Mouse (Mus musculus): ENCODE results near the gene Tomm22.

Gene Tomm22

DNA sequence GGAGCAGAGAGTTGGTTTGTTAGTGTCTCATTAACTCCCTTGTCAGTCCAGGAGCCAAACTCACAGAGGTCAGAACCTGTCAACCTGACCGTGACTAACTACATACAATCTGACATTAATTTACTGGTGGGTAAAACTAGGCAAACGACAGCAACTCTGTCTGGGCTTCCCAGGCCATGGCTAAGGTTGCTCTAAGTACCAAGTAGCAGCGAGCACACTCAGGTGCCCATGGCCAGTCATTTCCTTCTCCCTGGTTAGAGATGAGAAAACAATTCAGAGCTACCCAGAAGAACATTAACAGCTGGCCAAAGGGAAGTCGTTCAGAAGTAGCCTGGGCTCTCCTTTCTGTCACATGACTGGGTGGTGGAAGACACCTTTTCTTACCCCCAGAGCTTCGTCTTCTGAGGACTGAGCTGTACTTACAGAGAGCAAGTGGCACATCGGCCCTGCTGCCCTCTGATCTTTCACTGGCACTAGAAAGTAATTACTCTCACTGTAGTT is 14.5 kb downstream of the Tomm22 start:
- DNase-seq (ENCODE audit: low read depth, low spot score): no peak

DNA sequence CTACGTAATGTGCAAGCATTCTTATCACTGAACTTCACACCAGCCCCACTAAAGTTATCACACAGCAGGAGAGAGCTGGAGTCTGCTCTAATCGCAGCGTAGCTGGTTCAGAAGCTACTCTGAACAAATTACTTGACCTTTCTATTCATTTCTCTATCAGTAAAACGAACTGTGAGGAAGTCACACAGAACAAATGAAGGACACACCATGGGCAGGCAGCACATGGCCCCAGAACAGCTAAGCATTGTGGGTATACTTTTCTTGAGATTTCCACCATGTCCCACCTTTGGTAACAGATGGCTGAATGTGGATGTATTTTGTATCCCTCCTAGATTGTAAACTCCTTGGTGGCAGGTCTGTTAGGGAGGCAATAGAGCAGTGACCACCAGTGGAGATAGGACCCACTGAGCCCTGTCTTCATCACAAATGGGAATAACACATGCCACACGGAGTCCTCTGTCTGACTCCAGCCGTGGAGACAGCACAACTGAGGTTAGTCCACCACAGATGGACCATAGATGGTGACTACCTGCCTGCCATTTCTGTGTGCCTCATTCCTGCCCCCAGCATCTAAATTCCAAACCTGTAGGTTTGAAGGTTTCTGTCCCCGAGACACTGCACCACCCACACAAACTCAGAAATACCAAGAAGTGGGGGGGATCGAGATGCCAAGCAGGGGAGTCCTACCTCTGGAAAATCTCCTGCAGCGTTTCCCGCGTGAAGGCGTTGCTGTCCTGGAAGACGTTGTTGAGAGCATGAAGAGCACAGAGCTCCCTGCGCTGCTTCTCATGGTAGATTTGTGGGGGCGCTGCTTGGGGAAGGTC is 15.6 kb downstream of the Tomm22 start:
- DNase-seq (ENCODE audit: low read depth, low spot score): no peak

DNA sequence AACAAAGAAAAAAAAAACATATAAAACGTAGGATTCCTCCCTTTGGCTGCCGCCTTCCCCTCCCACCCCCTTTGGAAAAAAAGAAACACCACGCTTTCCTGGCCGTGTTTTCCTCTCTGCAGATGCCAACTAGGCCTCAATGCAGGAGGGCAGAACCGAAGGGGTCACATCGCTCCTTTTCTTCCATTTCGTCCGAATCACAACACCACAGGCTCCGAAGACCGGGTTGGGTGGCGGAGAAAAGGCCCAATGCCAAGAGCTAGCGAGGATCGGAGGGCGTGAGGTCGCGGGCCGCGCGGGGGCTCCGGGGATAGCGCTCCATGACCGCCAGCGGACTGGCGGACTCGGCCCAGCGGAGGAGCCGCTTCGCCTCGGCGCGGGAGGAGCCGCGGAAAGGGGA is 16.5 kb downstream of the Tomm22 start:
- DNase-seq (ENCODE audit: low read depth, low spot score): peak; percentile 16

DNA sequence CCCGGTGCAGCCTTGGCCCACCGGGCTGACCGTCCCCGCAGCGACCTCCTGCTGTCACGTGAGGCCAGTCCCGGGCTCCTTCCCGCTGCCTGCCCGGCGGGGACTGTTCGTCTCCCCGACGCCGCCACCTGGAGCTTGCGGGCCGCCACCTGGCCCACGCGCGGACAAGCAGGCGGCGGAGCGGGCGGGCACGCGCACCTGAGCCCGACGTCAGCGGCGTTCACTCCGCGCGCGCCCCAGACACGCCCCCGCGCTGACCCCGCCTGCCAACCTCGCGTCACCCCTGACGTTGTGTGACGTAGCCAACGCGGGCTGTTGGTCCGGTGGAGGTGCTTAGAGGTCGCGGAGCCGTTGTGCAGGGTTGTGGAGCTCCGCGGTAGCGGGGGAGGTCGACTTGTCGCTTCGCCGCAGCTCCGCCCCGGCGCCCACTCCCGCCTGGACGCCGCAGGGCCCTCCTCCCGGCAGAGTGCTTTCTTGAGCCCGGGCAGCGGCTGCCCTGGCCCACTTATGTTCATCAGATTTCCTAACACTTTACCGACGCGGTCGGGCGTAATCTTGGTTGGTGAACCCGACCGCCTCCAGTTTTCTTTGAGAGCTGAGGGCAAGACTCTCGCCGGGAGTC is 17.1 kb downstream of the Tomm22 start, which contains the start of gene Josd1:
Gene Josd1, minus strand, starts transcription at position 274 of the 622 bp plus-strand sequence.
- peak; percentile 90 for DNase-seq (ENCODE audit: low read depth, low spot score)

DNA sequence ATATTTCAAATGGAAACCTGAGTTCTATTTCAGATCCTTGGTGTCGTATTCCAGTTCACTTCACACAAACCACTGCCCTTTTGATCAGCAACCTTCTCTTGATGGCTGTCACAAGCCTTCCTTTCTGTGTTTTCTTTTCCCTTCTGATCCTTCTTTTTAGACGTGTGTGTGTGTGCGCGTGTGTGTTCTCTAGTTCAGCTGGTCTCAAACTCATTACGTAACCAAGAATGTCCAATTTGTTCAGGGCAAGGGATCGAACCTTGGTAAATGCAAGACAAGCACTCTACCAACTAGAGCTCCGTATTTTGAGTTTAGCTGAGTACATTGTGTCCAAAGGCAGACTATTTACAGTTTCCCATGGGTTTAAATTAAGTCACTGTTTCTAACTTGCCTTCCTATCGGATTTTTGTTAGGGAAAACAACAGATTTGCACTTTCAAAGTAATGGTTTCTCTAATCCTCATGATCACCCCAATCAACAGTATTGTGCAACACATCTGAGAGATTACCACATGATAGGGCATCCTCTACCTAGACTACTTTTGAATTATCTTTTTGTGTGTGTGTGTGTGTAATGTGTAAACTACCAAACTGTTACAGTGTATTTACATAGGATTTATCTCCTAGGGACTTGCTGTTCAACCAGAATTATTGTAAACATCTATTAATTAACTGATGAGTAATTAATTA is 17.8 kb downstream of the Tomm22 start:
- DNase-seq (ENCODE audit: low read depth, low spot score): no peak

DNA sequence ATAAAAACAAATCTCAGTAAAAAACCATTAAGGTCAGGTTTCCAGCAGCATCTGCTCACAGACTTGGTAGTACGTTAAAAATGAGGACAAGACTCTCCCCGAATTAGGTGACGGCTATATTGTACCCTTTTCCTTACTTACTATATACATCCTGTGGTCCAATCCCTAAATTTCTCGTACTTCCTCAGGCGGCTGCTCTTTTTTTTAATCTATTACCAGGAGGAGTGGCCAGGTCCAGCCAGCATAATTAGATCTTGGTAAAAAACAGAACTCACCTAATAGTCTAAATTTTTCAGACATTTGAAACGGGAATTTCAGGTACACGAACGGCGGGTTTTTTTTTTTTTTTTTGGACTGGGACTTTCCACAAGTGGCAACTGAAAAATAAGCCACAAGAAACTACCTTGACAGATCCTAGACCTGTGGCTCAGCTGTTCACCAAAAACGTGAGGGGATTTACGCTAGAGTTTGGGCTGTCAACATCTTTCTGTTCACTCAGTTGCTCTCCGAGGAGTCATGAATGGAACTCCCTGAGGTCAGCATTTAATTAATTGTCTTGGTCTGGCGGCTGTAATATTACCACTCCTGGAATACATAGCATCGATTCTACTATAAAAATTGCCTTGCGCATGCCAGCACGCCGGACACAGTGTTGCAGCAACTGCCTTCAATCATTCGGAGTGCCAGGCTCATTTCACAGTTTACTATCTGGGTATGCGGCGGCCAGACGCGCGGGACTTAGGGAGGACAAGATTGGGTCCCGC is 19.2 kb downstream of the Tomm22 start:
- DNase-seq (ENCODE audit: low read depth, low spot score): no peak

DNA sequence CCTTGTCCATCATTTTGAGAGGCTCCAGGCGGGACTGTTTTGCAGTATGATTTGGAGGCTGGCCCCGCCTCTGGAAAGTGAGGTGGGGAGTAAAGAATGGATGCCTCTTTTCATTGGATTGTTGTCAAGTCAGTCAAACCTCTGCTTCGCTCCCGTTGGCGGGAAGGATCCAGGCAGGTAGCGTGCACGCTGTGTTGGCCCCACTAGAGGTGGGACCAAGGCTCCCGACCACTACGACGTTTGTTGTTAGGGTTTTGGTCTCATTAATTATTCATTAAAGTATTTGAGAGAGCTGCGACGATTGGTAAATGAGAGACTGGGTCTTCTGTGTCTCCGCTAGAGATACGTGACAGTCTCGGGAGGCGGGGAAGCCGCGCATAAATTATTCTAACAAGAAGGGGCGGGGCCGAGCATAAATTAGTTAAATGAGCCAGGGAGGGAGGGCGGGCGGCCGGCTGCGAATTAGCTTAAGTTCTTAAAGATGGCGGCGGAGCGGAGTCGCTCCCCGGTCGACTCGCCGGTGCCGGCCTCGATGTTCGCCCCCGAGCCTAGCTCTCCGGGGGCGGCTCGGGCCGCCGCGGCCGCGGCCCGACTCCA is 19.9 kb downstream of the Tomm22 start, which contains the start of gene Gtpbp1:
Gene Gtpbp1, plus strand, starts transcription at position 420 of the 597 bp plus-strand sequence.
- DNase-seq (ENCODE audit: low read depth, low spot score): peak; percentile 98

DNA sequence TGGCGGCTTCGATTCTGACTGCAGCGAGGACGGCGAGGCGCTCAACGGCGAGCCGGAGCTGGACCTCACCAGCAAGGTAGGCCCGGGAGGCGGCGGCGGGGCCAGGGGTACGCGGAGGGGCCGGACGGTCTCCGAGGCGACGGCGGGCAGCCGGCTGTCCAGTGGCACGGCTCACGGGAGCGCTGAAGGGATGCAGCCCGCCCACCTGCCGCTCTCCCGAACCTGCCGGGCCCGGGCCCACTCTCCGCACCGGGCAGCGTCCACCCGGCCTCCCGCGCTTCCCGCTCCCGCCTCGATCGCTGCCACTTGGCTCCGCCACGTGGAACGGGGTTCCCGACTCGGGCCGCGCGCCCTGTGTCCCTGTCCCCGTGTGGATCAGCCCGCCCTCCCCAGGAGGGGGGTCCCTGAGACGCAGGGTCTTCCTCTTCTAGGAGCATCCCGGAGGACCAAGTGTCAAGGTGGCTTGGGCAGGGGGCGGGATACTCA is 20.4 kb downstream of the Tomm22 start:
- no peak for DNase-seq (ENCODE audit: low read depth, low spot score)

DNA sequence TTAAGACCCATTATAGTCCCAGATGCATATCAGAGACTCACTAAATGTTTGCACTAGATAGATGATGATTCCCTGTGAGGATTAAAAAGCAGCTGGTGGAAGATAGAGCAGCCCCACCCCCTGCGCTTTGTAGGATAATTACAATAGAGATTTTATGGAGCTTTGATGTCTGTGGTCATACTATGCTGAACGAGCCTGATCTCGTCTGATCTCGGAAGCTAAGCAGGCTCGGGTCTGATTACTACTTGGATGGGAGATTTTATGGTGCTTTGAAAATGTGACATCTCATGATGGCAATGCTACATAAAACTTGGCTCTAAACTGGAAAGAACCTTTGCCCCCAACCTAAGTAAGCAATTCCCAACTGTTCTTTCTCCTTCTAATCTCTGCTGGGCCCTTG is 21.7 kb downstream of the Tomm22 start:
- no peak for DNase-seq (ENCODE audit: low read depth, low spot score)

DNA sequence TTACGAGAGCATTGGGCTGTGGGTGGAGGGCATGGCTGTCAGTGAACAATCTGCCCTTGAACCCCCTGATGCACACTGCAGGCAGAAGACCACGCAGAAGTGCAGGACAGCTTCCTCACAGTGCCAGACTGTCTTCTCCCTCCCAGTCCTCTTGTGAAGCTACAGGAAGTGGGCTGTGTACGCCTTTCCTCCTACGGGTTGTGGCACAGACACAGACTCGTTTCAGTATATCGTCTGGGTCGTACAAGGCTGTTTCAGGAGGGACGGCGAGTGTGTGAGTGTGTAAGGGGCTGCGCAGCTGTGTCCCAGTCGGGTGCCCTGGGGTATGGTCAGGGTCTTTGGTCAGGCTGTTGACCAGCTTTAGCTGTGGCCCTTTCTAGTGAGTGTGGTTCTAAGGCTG is 23.1 kb downstream of the Tomm22 start:
- no peak for DNase-seq (ENCODE audit: low read depth, low spot score)

DNA sequence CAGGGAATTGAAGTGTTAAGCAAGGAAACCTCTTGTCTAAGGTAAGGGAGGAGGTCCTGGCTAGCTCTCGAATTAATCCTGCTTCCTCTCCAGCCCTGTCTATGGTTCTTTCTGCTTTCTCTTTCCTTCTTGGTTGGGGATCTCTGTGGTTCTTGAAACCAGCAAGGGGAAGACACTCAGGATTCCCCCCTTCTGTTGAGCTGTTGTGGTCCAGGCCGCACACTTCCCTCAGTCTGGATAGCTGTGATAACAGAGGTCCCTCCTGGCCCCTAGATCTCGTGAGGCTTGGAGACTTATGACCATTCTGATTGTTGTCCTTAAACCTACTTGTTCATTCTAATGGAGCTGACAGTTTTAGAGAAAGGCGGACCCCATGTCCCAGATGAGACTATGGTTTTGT is 23.9 kb downstream of the Tomm22 start:
- DNase-seq (ENCODE audit: low read depth, low spot score): no peak

DNA sequence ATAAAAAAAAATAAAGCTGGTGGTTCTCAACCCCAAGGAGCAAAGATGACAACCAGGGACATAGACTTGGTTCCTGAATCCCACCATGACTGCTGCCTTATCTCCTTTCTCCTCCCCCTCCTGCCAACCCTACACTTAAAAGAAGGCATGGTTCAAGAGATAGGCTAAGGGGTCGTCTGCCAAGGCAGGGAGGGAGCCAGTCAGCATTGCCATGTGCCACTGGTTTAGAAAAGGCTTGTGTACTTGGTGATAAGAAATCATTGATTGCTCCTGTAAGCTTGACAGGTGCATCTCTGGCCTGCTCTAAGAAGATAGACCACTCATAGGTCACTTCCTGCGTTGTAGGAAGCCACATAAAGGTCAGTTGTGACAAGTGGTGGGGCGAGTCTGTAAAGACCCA is 24.9 kb downstream of the Tomm22 start:
- no peak for DNase-seq (ENCODE audit: low read depth, low spot score)

DNA sequence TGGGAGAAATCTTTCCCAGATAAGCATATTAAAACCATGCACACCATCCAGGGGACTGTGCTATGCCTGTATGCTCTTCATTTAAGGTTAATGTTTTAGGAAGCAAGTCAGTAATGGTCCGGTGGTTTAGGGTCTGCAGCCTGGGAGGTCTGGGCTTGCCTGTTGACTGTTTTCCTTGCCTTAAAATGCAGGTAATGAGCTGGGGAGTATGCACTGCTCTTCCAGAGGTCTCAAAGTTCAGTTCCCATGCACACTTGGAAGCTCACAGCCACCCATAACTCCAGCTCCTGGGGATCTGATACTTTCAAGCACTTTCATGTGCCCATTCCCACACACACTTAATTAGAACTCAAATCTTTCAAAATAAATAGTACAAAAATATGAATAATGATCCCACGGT is 25.8 kb downstream of the Tomm22 start:
- no peak for DNase-seq (ENCODE audit: low read depth, low spot score)

DNA sequence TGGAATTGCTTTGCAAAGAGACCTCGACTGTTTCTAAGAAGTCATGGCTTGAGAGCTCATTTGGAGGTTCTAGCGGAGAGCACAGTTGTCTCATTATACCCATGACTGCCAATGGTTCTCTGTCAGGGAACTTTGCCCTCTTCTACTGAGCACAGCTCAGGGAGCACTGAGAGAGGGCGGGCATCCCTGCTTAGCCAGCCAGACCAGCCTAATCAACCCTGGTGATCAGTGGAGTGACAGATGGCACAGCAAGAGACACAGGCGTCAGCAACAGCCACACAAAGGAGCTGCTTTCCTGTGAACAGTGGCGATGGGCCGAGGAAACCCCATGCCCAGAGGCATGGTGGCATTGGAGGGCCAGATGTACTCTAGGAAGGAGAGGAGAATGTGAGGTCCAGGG is 26.4 kb downstream of the Tomm22 start:
- no peak for DNase-seq (ENCODE audit: low read depth, low spot score)

DNA sequence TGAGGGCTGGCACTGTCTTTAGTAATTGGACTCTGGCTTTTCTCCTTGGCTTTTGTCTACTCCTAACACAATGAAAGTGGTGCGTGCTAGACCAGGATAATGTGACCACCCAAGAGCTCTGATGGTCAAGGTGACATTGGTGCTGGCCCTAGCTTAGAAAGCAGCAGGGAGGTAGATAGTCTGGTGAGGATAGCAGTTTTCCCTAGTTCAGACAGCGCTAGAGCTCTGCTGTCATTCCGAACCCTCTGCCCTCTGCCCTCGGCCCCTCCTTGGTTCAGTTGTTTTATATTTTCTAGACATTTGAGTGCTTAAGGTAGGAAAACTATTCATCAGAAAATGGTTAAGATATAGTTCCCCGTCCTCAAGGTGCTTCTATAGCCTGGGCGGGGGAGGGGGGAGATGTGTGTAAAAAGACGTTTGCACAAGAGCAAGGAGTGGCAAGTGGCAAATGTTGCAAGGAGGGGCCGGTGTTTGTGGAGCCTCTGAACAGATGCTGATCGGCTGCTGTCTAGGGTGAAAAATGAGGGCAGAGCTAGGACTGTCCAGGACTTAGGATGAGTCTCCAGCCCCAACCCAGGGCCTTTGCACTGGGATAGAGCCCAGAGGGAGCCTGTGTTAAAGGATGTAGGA is 27.0 kb downstream of the Tomm22 start:
- no peak for DNase-seq (ENCODE audit: low read depth, low spot score)

DNA sequence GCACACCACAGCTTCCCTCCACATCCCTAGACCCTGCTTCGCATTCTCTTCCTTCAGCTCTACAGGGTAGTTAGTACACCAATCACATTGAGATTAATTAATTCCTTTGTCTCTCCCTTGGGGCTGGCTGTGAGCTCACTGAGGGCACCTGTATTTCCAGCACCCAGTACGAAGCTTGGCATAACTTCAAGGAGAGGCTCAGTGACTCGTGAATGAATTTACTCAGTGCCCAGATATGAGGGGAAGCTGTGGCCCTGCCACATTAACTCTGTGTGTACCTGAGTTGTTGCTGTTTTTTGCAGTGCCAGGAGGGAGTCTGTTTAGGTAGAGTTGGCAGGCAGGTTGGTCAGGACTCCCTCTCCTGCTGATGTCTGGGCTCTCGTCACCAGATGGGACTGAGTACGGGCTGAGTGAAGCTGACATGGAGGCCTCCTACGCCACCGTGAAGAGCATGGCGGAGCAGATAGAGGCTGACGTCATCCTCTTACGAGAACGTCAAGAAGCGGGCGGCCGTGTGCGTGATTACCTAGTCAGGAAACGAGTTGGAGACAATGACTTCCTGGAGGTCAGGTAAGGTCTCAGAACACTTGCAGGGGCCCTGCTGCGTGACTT is 36.0 kb downstream of the Tomm22 start:
- DNase-seq (ENCODE audit: low read depth, low spot score): no peak

DNA sequence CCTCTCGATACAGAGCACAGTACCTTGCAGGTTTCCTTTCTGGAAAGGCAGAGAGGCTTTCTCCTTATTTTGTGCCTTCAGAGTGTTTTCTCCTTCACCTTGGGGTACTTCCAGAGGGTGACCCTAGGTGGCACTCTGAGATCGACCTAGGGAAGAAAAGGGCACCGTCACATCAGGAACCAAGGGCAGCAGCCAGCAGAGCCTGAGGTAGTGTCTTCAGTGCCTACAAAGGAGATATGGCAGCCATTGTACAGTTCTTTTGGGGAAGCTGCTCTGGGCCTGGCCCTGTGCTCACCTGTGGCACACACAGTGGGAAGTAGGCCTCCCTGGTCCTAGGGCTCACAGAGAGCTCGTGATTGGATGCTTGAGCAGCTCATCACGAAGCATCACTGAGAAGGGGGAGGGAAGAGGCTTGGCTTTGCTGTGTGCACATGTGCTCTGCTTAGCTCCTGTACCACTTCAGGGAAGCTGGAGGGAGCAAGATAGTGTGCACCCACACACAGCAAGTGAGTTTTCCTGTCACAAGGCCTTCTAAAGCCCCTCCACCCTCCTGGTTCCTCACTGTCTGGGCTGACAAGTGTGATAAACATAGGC is 37.7 kb downstream of the Tomm22 start:
- DNase-seq (ENCODE audit: low read depth, low spot score): no peak

DNA sequence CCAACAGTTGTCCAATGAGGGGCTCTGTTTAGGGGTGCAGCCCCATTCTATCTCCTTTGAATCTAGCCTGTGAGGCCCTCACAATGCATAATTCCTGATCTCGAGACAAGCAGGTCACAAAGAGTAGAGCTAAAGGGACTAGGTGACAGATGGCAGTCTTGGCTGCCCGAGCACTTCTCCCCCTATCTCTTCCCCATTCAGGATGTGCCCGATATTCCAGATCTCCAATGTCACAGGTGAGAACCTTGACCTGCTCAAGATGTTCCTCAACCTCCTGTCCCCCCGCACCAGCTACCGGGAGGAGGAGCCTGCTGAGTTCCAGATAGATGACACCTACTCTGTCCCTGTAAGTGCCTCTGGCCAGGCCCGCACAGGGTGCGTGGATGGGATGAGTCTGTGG is 45.0 kb downstream of the Tomm22 start:
- DNase-seq (ENCODE audit: low read depth, low spot score): no peak

DNA sequence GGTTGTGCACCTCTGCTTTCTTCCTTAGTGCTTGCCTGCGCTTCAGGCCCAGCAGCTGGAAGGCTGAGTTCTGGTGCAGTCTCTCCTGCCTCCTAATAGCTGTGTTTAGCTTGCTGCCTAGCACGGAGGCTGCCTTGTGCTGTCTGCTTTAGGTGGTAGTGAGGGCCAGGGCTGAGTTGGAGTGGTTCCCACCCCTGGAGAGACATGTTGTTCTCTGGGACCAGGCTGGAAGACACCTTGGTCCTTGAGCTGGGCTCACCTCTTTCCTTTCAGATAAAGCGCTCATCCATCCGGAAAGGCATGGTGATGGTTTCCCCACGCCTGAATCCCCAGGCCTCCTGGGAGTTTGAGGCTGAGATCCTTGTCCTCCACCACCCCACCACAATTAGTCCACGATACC is 46.0 kb downstream of the Tomm22 start:
- no peak for DNase-seq (ENCODE audit: low read depth, low spot score)

DNA sequence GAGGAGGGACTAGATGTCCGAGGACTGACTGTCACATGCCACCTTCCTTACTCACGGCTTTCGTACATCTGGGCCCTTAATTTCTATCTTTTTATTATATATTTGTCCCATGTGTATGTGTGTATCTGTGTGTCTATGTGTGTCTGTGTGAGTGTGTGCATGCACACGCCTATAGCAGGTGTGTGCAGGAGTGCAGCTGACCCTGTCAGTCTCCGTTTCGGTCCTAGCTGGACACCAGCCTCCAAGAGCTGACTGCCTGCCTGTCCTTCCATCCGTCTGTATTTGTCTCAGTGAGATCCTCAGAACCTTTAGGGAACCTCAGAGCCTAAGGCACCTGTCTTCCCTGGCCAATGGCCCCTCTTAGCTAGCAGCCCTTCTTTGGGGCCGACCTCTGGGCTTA is 49.6 kb downstream of the Tomm22 start:
- DNase-seq (ENCODE audit: low read depth, low spot score): no peak

All from embryo, embryonic 11.5 days (tissue).